Mouse (Mus musculus) lung, embryonic 15.5 days (tissue): ENCODE results near the gene Ogfr. TPM values are rescaled to one million over a fixed set of nuclear protein-coding genes. Genes with fewer than 3 reads are reported as not detected.

Experiments
- ATAC-seq: fragments of 200-750 bp; cut with Nextera tagmentation; 2 replicates; pipeline ENCODE4 v1.8.0; 2017; ENCODE audit warnings: moderate number of reproducible peaks, borderline replicate concordance; ENCODE audit not compliant: low FRiP score, low TSS enrichment; ENCODE audit errors: extremely low read depth
- H3K27ac ChIP-seq: fragments of 300-500 bp; sonication (generic); 2 replicates; pipeline ENCODE4 v1.5.1; 2015; ENCODE audit warnings: moderate library complexity, mild to moderate bottlenecking, inconsistent platforms
- H3K27me3 ChIP-seq: fragments of 300-500 bp; sonication (generic); 2 replicates; pipeline ENCODE4 v1.6.1; 2015; ENCODE audit warnings: inconsistent platforms
- H3K36me3 ChIP-seq: fragments of 300-500 bp; sonication (generic); 2 replicates; pipeline ENCODE4 v1.6.1; 2015; ENCODE audit warnings: inconsistent platforms
- H3K4me1 ChIP-seq: fragments of 300-500 bp; sonication (generic); 2 replicates; pipeline ENCODE4 v1.6.1; 2015; ENCODE audit warnings: inconsistent platforms
- H3K4me2 ChIP-seq: fragments of 300-500 bp; sonication (generic); 2 replicates; pipeline ENCODE4 v1.6.1; 2015; ENCODE audit warnings: inconsistent platforms, mild to moderate bottlenecking, moderate library complexity
- H3K4me3 ChIP-seq: fragments of 300-500 bp; sonication (generic); 2 replicates; pipeline ENCODE4 v1.5.1; 2015; ENCODE audit warnings: mild to moderate bottlenecking, inconsistent platforms
- H3K9ac ChIP-seq: fragments of 300-500 bp; sonication (generic); 2 replicates; pipeline ENCODE4 v1.6.1; 2015; ENCODE audit warnings: inconsistent platforms
- H3K9me3 ChIP-seq: fragments of 300-500 bp; sonication (generic); 2 replicates; pipeline ENCODE4 v1.6.1; 2016; ENCODE audit warnings: inconsistent platforms
- WGBS: fragments of 180-500 bp; shearing (Covaris S2); methylation state at CpG from one replicate; pipeline ENCODE4 v1.1.7; 2015; 5-methylcytosine and 5-hydroxymethylcytosine counted together
- polyA plus RNA-seq: library from polyadenylated mRNA; unstranded; fragments of >200 nt; fragmentation: Nextera tagmentation; extraction: Ambion mirVana; gene quantifications from 2 replicates; pipeline ENCODE4 v1.2.1, GENCODE M21; 2015

Gene Ogfr
- polyA plus RNA-seq, 1 experiment from 2014 or later = 62.2 TPM

- Histone ChIP-seq H3K9me3 (no peaks in the 10 kb centered on the region), H3K27me3 (no peaks in the 10 kb centered on the region), H3K27ac (peak overlapping the region; percentile 49), H3K4me1 (peaks cover 9% of the 10 kb centered on the region; the same call in 1 of the 2 replicates), H3K36me3 (no peaks in the 10 kb centered on the region), H3K4me3 (no peak overlapping the region), H3K9ac (no peak overlapping the region), H3K4me2 (no peak overlapping the region)
- ATAC-seq = no peak
- WGBS = 38% methylated on average over 6 of the region's 6 CpGs
Measured at GRCm38 (mm10) chr2:180604781-180605180, 15.7 kb downstream of the Ogfr start.

- Histone ChIP-seq H3K4me2 (no peak overlapping the region), H3K4me3 (no peak overlapping the region), H3K36me3 (no peaks in the 10 kb centered on the region), H3K27ac (no peak overlapping the region), H3K9me3 (no peaks in the 10 kb centered on the region), H3K9ac (no peak overlapping the region), H3K27me3 (no peaks in the 10 kb centered on the region), H3K4me1 (no peaks in the 10 kb centered on the region)
- WGBS = 45% methylated on average over 4 of the region's 4 CpGs
- ATAC-seq = no peak
Measured at GRCm38 (mm10) chr2:180610283-180610682, 21.2 kb downstream of the Ogfr start.

- Histone ChIP-seq H3K36me3 (no peaks in the 10 kb centered on the region), H3K4me1 (no peaks in the 10 kb centered on the region), H3K27me3 (no peaks in the 10 kb centered on the region), H3K9me3 (no peaks in the 10 kb centered on the region), H3K27ac (no peak overlapping the region), H3K9ac (no peak overlapping the region), H3K4me2 (no peak overlapping the region), H3K4me3 (no peak overlapping the region)
- 65% methylated on average over 2 of the region's 2 CpGs for WGBS
- no peak for ATAC-seq
Measured at GRCm38 (mm10) chr2:180611882-180612281, 22.8 kb downstream of the Ogfr start.

GRCm38 (mm10) chr2:180641576-180642554 is 52.8 kb downstream of the Ogfr start:
- ATAC-seq = peak; percentile 57; the same call in 1 of the 2 replicates
- no peaks in the 10 kb centered on the region for H3K36me3 ChIP-seq
- H3K9me3 ChIP-seq = peaks cover 9% of the 10 kb centered on the region
- peak overlapping the region; percentile 53 for H3K4me2 ChIP-seq
- H3K4me3 ChIP-seq = peak overlapping the region; percentile 34
- no peaks in the 10 kb centered on the region for H3K4me1 ChIP-seq
- peaks cover 61% of the 10 kb centered on the region for H3K27me3 ChIP-seq
- 2% methylated on average over 82 of the region's 112 CpGs for WGBS
- no peak overlapping the region for H3K9ac ChIP-seq
- no peak overlapping the region for H3K27ac ChIP-seq

- peaks cover 61% of the 10 kb centered on the region for H3K27me3 ChIP-seq
- H3K27ac ChIP-seq = no peak within 1 kb of the TSS
- H3K4me1 ChIP-seq = no peaks in the 10 kb centered on the region
- H3K9ac ChIP-seq = no peak within 1 kb of the TSS
- H3K9me3 ChIP-seq = peaks cover 9% of the 10 kb centered on the region
- H3K4me2 ChIP-seq = peak within 1 kb of the TSS; percentile 53
- 8% methylated on average over 38 of the region's 56 CpGs for WGBS
- peak within 1 kb of the TSS; percentile 34 for H3K4me3 ChIP-seq
- ATAC-seq = no peak; the same call in 1 of the 2 replicates
- no peaks in the 10 kb centered on the region for H3K36me3 ChIP-seq
Measured at GRCm38 (mm10) chr2:180642555-180643260, 53.7 kb downstream of the Ogfr start, which contains the start of gene Tcfl5. Gene Tcfl5 (minus strand): TSS chr2:180642708.

DNA sequence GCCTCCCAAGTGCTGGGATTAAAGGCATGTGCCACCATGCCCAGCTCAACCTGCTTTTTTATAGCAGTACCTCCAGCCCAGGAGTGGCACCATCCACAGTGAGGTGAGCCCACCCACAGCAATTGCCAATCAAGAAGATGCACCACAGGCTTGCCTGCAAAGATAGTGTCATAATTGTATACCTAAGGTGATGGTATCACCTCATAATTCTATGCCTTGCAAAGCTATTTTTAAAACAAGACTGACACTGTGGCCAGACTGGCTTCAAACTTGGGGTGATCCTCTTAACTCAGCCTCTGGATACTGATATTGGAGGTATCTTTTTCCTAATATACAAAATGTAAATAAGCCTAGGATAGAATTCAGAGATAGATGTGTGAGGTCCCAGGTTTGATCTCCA is 54.6 kb downstream of the Ogfr start:
- Histone ChIP-seq H3K36me3 (no peaks in the 10 kb centered on the region), H3K4me3 (no peak overlapping the region), H3K4me1 (no peaks in the 10 kb centered on the region), H3K9ac (no peak overlapping the region), H3K9me3 (peaks cover 9% of the 10 kb centered on the region), H3K27ac (no peak overlapping the region), H3K27me3 (peaks cover 57% of the 10 kb centered on the region), H3K4me2 (no peak overlapping the region)
- ATAC-seq = no peak

Other genes starting within 250 kb of the Ogfr start
- gene Slco4a1, start 133.0 kb upstream of the Ogfr start, polyA plus RNA-seq = 1.1 and 1.2 TPM in 2 replicates
- 0.89 and 1.3 TPM in 2 replicates for gene Ntsr1, start 89.3 kb upstream of the Ogfr start, polyA plus RNA-seq
- gene Mrgbp, start 7.9 kb upstream of the Ogfr start, polyA plus RNA-seq = 29.9 and 31.3 TPM in 2 replicates
- 36.3 and 39.5 TPM in 2 replicates for gene Col9a3, start 8.5 kb downstream of the Ogfr start, polyA plus RNA-seq
- 0.10 and 0.22 TPM in 2 replicates for gene Tcfl5, start 53.5 kb downstream of the Ogfr start, polyA plus RNA-seq
- gene Dido1, start 120.8 kb downstream of the Ogfr start, polyA plus RNA-seq = 29.3 and 31.7 TPM in 2 replicates
- 55.0 and 56.0 TPM in 2 replicates for gene Gid8, start 120.9 kb downstream of the Ogfr start, polyA plus RNA-seq
- gene Slc17a9, start 136.0 kb downstream of the Ogfr start, polyA plus RNA-seq = 0.72 and 1.9 TPM in 2 replicates
- gene Bhlhe23, start 187.7 kb downstream of the Ogfr start, polyA plus RNA-seq = not detected in 2 replicates